Mouse (Mus musculus): ENCODE data around the gene Col17a1. TPM values are rescaled to one million over a fixed set of nuclear protein-coding genes. Genes with fewer than 3 reads are reported as not detected.

The Col17a1 gene
- polyA plus RNA-seq, 1 experiment from 2014 or later: 0.17 TPM

DNA sequence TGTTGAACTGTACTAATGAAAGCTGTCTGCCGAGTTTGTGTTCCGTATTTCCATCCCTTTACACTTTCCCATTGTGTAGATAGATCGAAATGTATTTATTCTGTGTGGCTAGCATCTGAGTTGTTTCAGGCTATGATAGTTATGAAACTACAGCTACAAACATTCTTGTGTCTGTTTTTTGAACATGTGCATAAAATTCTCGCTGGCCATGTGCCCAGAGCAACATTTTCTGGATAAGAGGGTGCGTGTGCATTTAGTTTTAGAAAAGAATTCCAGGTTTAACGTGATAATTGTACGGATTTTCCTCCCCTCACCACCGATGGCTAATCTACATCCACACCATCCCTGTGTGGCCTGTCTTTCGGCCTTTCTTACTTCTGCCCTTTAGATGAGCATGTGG lies 21.6 kb upstream of the Col17a1 start:
- DNase-seq (ENCODE audit: low spot score) (no peak), ATAC-seq (ENCODE audit: low FRiP score) (no peak)
- H3K27me3 ChIP-seq (ENCODE audit: control insufficient read depth, insufficient read depth, low read length): no peaks in the 10 kb centered on the region
- no peak overlapping the region for H3K27ac ChIP-seq
- 89% methylated on average over 9 of the region's 9 CpGs for WGBS
- H3K9ac ChIP-seq: no peak overlapping the region
- H3K4me1 ChIP-seq (replicated peaks; ENCODE audit: control insufficient read depth, insufficient read depth, low read length): no peaks in the 10 kb centered on the region
- H3K4me3 ChIP-seq (replicated peaks; ENCODE audit: low read length): no peak overlapping the region
- H3K36me3 ChIP-seq (replicated peaks; ENCODE audit: control insufficient read depth, insufficient read depth): no peaks in the 10 kb centered on the region
- no peak overlapping the region for H3K4me2 ChIP-seq (replicated peaks)
- H3K9me3 ChIP-seq (ENCODE audit: control insufficient read depth, low read length): 0 out of 2 replicates have a peak, but pooled peaks cover 3% of the 10 kb centered on the region

DNA sequence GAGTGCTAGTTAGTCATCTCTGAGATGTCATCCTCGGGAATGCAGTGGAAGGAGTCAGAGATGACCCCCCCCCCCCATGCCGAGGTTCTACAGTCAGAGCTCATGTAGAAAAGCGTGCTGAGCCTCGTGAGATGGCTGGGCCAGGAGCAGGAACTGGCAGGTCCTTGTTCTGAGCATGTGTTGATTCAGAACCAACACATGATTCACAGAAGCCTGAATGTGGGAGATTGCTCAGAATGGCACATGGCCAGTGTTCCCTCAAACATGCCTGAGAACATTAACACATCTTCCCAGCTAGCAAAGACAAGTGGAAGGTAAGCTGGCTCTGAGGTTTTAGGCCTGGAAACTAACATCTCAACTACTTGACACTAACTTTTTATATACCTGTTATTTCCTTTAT lies 18.5 kb upstream of the Col17a1 start:
- Histone ChIP-seq H3K4me3 (replicated peaks; ENCODE audit: low read length) (no peak overlapping the region), H3K9me3 (ENCODE audit: control insufficient read depth, low read length) (no peaks in the 10 kb centered on the region), H3K4me2 (replicated peaks) (no peak overlapping the region), H3K4me1 (replicated peaks; ENCODE audit: control insufficient read depth, insufficient read depth, low read length) (no peaks in the 10 kb centered on the region), H3K9ac (no peak overlapping the region), H3K27ac (no peak overlapping the region), H3K27me3 (ENCODE audit: control insufficient read depth, insufficient read depth, low read length) (no peaks in the 10 kb centered on the region), H3K36me3 (replicated peaks; ENCODE audit: control insufficient read depth, insufficient read depth) (no peaks in the 10 kb centered on the region)
- no peak for DNase-seq (ENCODE audit: low spot score)
- WGBS: 85% methylated on average over 4 of the region's 4 CpGs
- ATAC-seq (ENCODE audit: low FRiP score): no peak

DNA sequence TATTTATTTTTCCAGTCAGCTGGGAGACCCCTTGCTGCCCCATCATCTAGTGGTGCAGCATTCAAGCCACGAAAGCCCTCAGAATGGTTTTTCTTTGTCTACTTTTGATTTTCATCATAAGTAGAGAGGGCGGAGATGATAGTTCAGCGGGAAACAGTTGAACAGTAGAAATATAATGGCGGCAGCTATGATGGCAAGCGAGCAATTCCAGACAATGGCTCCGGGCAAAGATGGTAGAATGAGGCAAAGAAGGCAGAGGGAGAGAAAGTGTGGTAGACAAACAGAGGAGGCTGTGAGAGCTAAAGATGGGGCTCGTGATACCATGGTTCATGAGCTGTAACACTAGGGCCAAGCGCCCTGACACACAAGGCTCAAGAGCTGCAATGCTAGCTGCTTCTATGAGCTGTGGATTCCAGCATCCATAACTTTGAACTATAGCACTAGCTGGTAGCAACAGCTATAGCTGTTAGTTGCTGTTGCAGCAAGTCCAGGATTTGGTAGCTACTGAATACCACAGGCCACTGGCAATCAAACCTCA lies 13.9 kb upstream of the Col17a1 start:
- H3K4me3 ChIP-seq (replicated peaks; ENCODE audit: low read length): no peak overlapping the region
- no peak overlapping the region for H3K4me2 ChIP-seq (replicated peaks)
- H3K4me1 ChIP-seq (replicated peaks; ENCODE audit: control insufficient read depth, insufficient read depth, low read length): no peaks in the 10 kb centered on the region
- no peaks in the 10 kb centered on the region for H3K36me3 ChIP-seq (replicated peaks; ENCODE audit: control insufficient read depth, insufficient read depth)
- DNase-seq (ENCODE audit: low spot score) (no peak), ATAC-seq (ENCODE audit: low FRiP score) (no peak)
- H3K27ac ChIP-seq: no peak overlapping the region
- H3K27me3 ChIP-seq (ENCODE audit: control insufficient read depth, insufficient read depth, low read length): no peaks in the 10 kb centered on the region
- WGBS: 91% methylated on average over 8 of the region's 8 CpGs
- H3K9ac ChIP-seq: no peak overlapping the region
- H3K9me3 ChIP-seq (ENCODE audit: control insufficient read depth, low read length): no peaks in the 10 kb centered on the region

DNA sequence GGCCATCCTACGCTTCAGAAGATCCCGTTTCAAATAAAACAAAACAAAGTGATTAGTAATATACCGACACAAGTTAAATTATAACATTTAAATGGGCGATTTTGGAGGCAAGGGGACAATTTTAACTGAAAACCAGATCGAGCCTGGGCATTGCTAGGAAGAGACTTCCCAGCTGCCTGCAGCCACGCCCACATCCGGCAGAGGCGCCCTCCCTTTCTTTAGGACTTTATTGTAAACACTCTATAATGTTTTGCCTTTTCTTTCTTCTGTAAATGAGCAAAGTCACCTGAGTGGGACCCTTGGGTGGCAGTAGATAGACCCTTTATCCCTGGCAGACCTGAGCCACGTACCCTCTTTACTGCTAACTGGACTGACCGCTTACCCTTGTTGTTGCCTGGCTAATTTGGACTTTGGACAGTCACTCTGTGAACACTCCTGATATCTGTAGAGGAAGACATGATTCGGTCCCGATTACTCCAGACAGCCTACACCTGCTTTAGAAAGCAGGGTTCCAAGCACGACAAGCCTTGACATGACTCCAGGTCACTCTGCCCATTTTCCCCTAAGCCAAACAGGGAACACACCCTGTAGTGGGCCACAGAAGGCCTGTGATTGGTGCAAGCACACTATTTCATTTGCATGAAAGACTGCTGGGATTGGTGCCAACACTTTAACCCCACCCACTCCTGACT lies 13.3 kb upstream of the Col17a1 start:
- no peaks in the 10 kb centered on the region for H3K27me3 ChIP-seq (ENCODE audit: control insufficient read depth, insufficient read depth, low read length)
- no peak overlapping the region for H3K4me2 ChIP-seq (replicated peaks)
- no peak for DNase-seq (ENCODE audit: low spot score)
- WGBS: 74% methylated on average over 13 of the region's 13 CpGs
- no peak overlapping the region for H3K27ac ChIP-seq
- H3K36me3 ChIP-seq (replicated peaks; ENCODE audit: control insufficient read depth, insufficient read depth): no peaks in the 10 kb centered on the region
- no peaks in the 10 kb centered on the region for H3K9me3 ChIP-seq (ENCODE audit: control insufficient read depth, low read length)
- no peak overlapping the region for H3K4me3 ChIP-seq (replicated peaks; ENCODE audit: low read length)
- no peaks in the 10 kb centered on the region for H3K4me1 ChIP-seq (replicated peaks; ENCODE audit: control insufficient read depth, insufficient read depth, low read length)
- no peak overlapping the region for H3K9ac ChIP-seq
- ATAC-seq (ENCODE audit: low FRiP score): no peak

DNA sequence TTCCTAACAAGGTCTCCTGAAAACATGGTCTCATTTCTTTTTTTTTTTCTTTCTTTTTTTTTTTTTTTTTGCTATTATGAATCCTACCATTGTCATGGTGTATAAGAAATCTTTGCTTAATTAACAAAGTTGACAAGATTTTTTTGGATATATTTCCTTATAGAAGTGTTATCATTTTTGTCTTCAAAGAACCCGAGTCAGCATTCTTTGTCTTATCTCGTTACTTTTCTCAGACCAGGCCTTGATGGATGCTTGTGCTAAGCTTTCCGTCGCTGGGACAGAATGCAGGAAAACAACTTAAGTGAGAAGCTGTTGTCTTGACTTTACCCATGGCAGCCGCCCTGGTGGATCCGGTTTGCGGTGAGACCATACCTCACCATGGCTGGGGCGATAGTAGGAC lies 8.6 kb upstream of the Col17a1 start:
- no peak overlapping the region for H3K4me3 ChIP-seq (replicated peaks; ENCODE audit: low read length)
- ATAC-seq (ENCODE audit: low FRiP score) (no peak), DNase-seq (ENCODE audit: low spot score) (no peak)
- H3K4me2 ChIP-seq (replicated peaks): no peak overlapping the region
- no peaks in the 10 kb centered on the region for H3K4me1 ChIP-seq (replicated peaks; ENCODE audit: control insufficient read depth, insufficient read depth, low read length)
- H3K36me3 ChIP-seq (replicated peaks; ENCODE audit: control insufficient read depth, insufficient read depth): no peaks in the 10 kb centered on the region
- no peaks in the 10 kb centered on the region for H3K27me3 ChIP-seq (ENCODE audit: control insufficient read depth, insufficient read depth, low read length)
- H3K27ac ChIP-seq: no peak overlapping the region
- no peaks in the 10 kb centered on the region for H3K9me3 ChIP-seq (ENCODE audit: control insufficient read depth, low read length)
- H3K9ac ChIP-seq: no peak overlapping the region
- 90% methylated on average over 8 of the region's 8 CpGs for WGBS

DNA sequence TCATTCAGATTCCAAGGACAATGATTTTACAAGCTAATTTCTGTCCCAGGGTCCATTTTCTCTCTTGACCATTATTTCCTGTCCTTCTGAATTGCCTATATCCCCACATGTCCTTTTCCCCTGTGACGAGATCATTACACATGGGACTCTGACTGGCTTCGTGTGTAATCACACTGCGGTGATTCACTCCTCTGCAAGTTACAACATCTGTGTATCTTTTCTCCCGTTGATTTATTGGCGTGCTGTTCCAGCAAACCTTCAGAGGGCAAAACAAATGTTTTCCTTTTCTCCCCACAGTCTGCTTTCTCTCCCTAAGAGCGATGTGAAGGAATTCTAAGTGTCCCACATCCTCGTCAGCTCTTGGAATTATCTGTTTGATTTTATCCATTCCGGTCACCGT lies 7.8 kb upstream of the Col17a1 start:
- Histone ChIP-seq H3K4me1 (replicated peaks; ENCODE audit: control insufficient read depth, insufficient read depth, low read length) (no peaks in the 10 kb centered on the region), H3K36me3 (replicated peaks; ENCODE audit: control insufficient read depth, insufficient read depth) (no peaks in the 10 kb centered on the region), H3K27me3 (ENCODE audit: control insufficient read depth, insufficient read depth, low read length) (no peaks in the 10 kb centered on the region), H3K4me3 (replicated peaks; ENCODE audit: low read length) (no peak overlapping the region), H3K27ac (no peak overlapping the region), H3K9ac (no peak overlapping the region), H3K9me3 (ENCODE audit: control insufficient read depth, low read length) (no peaks in the 10 kb centered on the region), H3K4me2 (replicated peaks) (no peak overlapping the region)
- ATAC-seq (ENCODE audit: low FRiP score) (no peak), DNase-seq (ENCODE audit: low spot score) (no peak)
- 72% methylated on average over 9 of the region's 9 CpGs for WGBS

DNA sequence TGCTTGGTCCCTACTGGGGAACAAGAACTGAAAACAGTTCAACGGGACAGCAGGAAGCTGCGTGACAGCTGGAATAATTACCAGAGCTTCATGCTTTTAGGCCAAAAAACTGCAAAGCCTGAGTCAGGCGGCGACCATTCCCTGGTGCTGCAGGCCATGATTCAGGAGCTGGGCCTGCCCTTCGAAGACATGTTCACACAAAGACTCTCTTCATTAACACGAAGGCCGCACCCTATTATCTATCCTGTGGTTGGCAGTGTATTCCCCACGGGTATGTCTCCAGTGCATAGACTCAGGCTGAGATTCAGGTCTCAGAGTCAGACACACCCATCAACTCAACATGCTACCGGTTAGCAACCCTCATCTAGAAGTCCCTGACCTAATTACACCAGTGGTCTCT lies 6.4 kb upstream of the Col17a1 start:
- WGBS: 82% methylated on average over 9 of the region's 9 CpGs

DNA sequence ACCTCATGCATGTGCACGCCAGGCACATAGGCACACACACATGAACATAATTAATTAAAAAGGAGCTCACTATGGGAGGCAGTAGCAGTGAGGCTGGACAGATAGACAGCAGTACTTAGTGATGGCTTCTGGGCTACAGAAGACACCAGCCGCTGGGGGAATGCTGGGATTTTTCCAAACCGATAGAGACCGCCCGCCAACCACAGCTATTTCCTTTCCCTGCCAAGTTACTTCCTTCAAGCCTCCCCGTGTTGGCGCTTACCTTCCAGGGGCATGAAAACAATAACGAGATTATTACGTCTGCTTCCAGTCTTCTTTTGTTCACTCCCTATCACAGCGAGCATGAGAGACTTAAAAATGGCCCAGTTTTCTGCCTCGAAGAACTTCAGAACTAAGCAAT lies 5.2 kb upstream of the Col17a1 start:
- no peak for ATAC-seq (ENCODE audit: low FRiP score)
- no peak overlapping the region for H3K9ac ChIP-seq
- H3K4me2 ChIP-seq (replicated peaks): no peak overlapping the region
- no peaks in the 10 kb centered on the region for H3K4me1 ChIP-seq (replicated peaks; ENCODE audit: control insufficient read depth, insufficient read depth, low read length)
- no peaks in the 10 kb centered on the region for H3K27me3 ChIP-seq (ENCODE audit: control insufficient read depth, insufficient read depth, low read length)
- H3K36me3 ChIP-seq (replicated peaks; ENCODE audit: control insufficient read depth, insufficient read depth): no peaks in the 10 kb centered on the region
- H3K4me3 ChIP-seq (replicated peaks; ENCODE audit: low read length): no peak overlapping the region
- WGBS: 91% methylated on average over 11 of the region's 11 CpGs
- DNase-seq (ENCODE audit: low spot score): no peak
- H3K27ac ChIP-seq: no peak overlapping the region
- no peaks in the 10 kb centered on the region for H3K9me3 ChIP-seq (ENCODE audit: control insufficient read depth, low read length)

More for the DNA sequence above, 6.4 kb upstream of the Col17a1 start:
- H3K9ac ChIP-seq: no peak overlapping the region
- no peak overlapping the region for H3K4me3 ChIP-seq (replicated peaks; ENCODE audit: low read length)
- no peaks in the 10 kb centered on the region for H3K36me3 ChIP-seq (replicated peaks; ENCODE audit: control insufficient read depth, insufficient read depth)
- H3K9me3 ChIP-seq (ENCODE audit: control insufficient read depth, low read length): no peaks in the 10 kb centered on the region
- DNase-seq (ENCODE audit: low spot score) (no peak), ATAC-seq (ENCODE audit: low FRiP score) (no peak)
- H3K4me2 ChIP-seq (replicated peaks): no peak overlapping the region
- no peak overlapping the region for H3K27ac ChIP-seq
- H3K27me3 ChIP-seq (ENCODE audit: control insufficient read depth, insufficient read depth, low read length): no peaks in the 10 kb centered on the region
- no peaks in the 10 kb centered on the region for H3K4me1 ChIP-seq (replicated peaks; ENCODE audit: control insufficient read depth, insufficient read depth, low read length)

DNA sequence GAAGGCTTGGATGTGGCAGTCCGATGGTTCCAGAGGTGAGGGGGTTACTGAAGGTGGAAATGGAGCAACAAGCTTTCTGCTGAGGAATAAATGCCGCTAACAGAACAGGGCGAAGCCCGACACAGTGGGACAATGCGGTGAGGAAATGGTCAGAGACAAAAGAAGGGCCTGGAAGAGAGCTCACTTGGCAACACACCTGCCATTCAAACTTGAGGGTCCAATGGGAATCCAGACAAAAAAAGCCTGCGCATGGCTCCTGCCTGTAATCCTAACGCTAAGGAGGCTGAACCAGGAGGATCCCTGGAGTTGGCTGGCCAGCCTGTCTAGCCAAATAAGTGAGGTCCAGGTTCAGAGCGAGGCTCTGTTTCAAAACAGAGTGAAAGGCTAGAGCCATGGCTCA lies 4.5 kb upstream of the Col17a1 start:
- no peak for ATAC-seq (ENCODE audit: low FRiP score)
- Histone ChIP-seq H3K9me3 (ENCODE audit: control insufficient read depth, low read length) (no peaks in the 10 kb centered on the region), H3K36me3 (replicated peaks; ENCODE audit: control insufficient read depth, insufficient read depth) (no peaks in the 10 kb centered on the region), H3K27ac (no peak overlapping the region), H3K27me3 (ENCODE audit: control insufficient read depth, insufficient read depth, low read length) (no peaks in the 10 kb centered on the region), H3K9ac (no peak overlapping the region), H3K4me2 (replicated peaks) (no peak overlapping the region), H3K4me3 (replicated peaks; ENCODE audit: low read length) (no peak overlapping the region), H3K4me1 (replicated peaks; ENCODE audit: control insufficient read depth, insufficient read depth, low read length) (no peaks in the 10 kb centered on the region)
- no peak for DNase-seq (ENCODE audit: low spot score)
- 91% methylated on average over 8 of the region's 8 CpGs for whole genome bisulfite sequencing

DNA sequence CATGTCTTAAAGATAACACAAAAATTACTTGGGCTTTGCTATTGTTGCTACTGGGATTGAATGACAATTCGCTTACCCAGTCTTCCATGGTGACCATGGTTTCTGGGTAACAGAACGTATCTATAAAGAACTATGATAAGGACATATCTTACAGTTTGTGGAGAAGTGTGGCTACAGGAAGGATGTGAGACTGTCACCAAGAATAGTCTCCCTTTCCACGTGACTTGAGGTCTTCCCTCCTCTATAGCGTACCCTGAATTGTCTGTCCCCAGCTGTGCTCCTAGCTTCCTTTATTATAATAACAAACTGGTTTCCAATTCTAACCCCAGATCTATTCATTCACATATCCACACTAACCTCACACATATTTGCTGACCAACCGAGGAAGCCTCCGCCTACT lies 3.8 kb upstream of the Col17a1 start:
- Histone ChIP-seq H3K9me3 (ENCODE audit: control insufficient read depth, low read length) (no peaks in the 10 kb centered on the region), H3K27me3 (ENCODE audit: control insufficient read depth, insufficient read depth, low read length) (no peaks in the 10 kb centered on the region), H3K4me3 (replicated peaks; ENCODE audit: low read length) (no peak overlapping the region), H3K36me3 (replicated peaks; ENCODE audit: control insufficient read depth, insufficient read depth) (no peaks in the 10 kb centered on the region), H3K4me1 (replicated peaks; ENCODE audit: control insufficient read depth, insufficient read depth, low read length) (no peaks in the 10 kb centered on the region), H3K27ac (no peak overlapping the region), H3K4me2 (replicated peaks) (no peak overlapping the region), H3K9ac (no peak overlapping the region)
- WGBS: 95% methylated on average over 6 of the region's 6 CpGs
- ATAC-seq (ENCODE audit: low FRiP score) (no peak), DNase-seq (ENCODE audit: low spot score) (no peak)
